Mouse (Mus musculus) adrenal gland, postnatal 14 days (tissue): ENCODE results near the gene Fn3krp. TPM values are rescaled to one million over a fixed set of nuclear protein-coding genes. Genes with fewer than 3 reads are reported as not detected.

ENCODE experiments used
- DNase-seq: peaks from one replicate; pipeline ENCODE4 v3.0.0; 2021; ENCODE audit warnings: mixed read lengths
- microRNA-seq, 2 experiments: library from miRNA; unstranded; fragments of <30 nt; microRNA quantifications; one replicate each; pipeline ENCODE4 v1.2.0; 2021
- total RNA-seq: library from RNA; stranded (reverse); gene quantifications from 2 replicates; pipeline ENCODE4 v1.2.3, GENCODE M21; 2021

Gene Fn3krp
- total RNA-seq, 1 experiment from 2014 or later = 17.7 TPM

DNA sequence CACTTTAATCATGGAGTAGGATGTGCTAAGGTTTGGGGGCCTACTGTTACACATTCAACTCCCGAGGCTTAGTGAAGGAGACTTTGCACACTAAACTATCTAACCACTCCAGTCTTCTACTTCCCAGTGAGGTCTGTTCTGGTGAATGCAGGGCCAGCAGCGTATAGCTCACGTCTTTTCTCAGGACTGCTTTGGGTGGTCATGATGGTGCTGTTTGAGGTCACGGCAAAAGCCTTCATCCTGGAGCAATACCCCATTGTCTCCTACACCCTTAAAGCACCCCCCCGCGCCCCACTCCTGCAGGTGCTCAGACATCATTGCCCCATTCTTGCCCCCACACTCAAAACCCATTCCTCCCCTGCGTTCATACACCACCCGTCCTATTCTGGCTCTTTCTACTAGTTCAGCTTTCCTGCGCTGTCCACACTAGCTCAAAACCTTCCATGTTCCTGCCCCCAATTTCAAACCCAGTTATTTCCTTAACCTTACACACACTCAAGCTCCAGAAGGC lies 30.1 kb downstream of the Fn3krp start:
- no peak for DNase-seq

GRCm38 (mm10) chr11:121451753-121452635 lies 30.8 kb downstream of the Fn3krp start, which contains the start of gene Tbcd:
TSS of gene Tbcd (plus strand) at chr11:121451949.
- DNase-seq = peak; percentile 97

GRCm38 (mm10) chr11:121457874-121458273 lies 36.7 kb downstream of the Fn3krp start:
- DNase-seq = no peak

DNA sequence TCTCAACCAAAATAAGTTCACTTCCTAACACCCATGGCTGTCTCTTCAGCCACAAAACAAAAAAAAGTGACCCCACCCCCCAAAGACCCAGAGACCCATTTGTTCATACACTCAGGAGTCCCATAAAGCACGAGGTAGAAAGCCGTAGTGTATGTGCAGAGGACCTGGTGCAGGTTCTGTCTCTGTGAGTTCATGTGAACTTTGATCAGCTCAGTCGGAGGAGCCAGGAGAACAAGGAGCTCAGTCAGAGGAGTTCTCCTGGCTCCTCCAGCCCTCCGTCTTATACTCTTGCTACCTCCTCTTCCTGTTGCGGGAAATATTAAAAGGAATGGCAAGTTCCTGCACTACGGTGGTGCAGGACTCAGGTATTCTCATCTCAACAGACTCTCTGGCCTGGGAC lies 46.2 kb downstream of the Fn3krp start:
- no peak for DNase-seq

DNA sequence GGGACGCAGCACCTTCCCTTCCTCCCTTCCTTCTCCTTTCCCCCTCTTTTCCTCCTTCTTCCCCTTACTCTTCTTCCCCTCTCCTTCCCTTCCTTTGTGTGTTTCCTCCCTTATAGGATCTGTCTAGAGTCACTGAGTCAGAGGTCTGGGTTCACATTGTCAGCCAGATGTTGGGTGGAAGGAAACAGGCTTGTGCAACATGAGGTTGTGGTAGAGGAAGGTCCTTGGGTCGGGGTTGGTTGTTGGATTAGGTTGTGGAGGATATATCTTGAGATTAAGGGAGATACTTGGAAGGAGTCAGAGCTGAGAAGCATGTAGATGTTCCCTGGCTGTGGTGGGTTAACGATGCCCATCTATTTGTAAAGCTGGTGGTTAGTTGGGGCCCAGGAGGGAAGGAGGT lies 53.6 kb downstream of the Fn3krp start:
- no peak for DNase-seq

DNA sequence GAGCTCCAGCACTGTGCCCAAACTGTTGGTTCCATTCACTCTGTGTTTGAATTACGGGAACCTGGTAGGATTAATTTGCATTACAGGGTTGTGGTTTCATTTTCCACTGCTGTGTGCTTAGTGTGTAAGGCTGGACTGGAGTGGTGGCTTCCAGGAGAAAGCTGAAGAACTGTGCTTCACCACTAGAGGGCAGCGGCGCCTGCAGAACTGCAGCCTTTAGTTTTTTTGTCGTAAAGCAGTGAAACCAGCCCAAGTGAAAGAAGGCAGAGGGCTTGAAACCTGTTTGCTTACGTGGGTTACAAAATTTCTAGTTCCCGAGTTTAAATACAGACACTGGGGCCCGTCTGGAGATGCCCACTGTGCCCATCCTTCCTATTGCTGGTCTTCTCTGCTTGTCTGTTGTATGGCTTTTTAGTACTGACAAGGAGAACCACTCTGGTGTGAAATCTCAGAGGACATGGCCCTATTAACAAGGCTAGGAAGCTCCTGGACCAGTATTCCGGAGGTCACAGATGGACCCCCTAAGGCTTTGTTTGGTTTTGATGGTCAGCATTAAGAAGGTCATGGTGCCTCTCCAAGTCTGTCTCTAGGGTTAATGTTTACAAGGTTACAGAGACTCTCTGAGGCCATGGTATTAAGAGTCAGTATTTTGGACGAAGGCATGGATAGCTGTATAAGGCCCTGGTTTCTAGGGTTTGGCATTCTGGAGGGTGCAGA lies 54.7 kb downstream of the Fn3krp start:
- peak; percentile 87 for DNase-seq

DNA sequence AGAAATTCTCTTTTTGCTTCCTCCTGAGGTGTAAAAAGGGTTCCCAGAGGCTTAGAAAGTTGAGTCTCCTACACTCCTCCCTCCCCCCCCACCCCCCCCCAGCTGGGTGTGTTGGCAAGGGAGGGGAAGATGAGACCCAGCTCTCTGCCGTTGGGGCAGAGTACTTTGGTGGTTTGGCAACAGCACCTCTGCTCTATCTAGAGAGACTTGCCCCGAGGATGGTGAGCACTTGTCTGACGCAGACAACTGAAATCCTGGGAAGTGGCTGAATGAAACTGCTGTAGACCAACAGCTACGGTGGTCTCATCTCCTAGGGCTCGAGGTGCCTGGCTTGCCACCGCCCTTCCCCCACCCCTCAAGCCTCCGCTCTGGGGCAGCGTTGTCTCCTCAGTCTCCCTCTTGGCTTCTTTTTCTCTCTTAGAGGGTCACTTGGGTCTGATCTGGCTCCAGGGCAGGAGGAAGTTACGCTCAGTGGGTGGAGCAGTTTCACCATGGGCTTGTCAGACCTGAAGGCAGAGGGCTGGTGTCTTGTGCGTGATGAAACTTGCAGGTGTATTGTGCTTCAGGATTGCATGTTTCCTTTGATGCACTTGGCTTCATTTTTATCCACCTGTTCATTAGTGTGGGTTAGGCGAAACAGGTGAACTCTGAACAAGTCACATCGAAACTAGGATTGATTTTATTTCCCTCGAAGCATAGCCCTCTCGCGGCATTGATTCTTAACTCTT lies 58.4 kb downstream of the Fn3krp start:
- no peak for DNase-seq

Small RNA genes lying within 50 kb of the gene (microRNA-seq; reads per million reads assigned to microRNA genes)
- gene Mir7236 = 0 reads per million in 2 experiments

Other genes with a start within 250 kb of the Fn3krp start
- 11.5 and 13.7 TPM in 2 replicates for gene Hexdc, start 217.0 kb upstream of the Fn3krp start, total RNA-seq
- gene Ogfod3, start 216.7 kb upstream of the Fn3krp start, total RNA-seq = 23.0 and 24.6 TPM in 2 replicates
- 14.3 and 23.7 TPM in 2 replicates for gene Cybc1, start 192.1 kb upstream of the Fn3krp start, total RNA-seq
- 29.9 and 36.5 TPM in 2 replicates for gene Narf, start 184.1 kb upstream of the Fn3krp start, total RNA-seq
- 36.9 and 37.5 TPM in 2 replicates for gene Foxk2, start 161.4 kb upstream of the Fn3krp start, total RNA-seq
- gene Wdr45b, start 67.0 kb upstream of the Fn3krp start, total RNA-seq = 53.3 and 54.3 TPM in 2 replicates
- 3.9 and 4.9 TPM in 2 replicates for gene Rab40b, start 33.1 kb upstream of the Fn3krp start, total RNA-seq
- 7.6 and 13.7 TPM in 2 replicates for gene Fn3k, start 13.5 kb downstream of the Fn3krp start, total RNA-seq
- gene Tbcd, start 30.5 kb downstream of the Fn3krp start, total RNA-seq = 31.6 and 37.9 TPM in 2 replicates
- 1.0 and 1.8 TPM in 2 replicates for gene Zfp750, start 97.9 kb downstream of the Fn3krp start, total RNA-seq